Mouse (Mus musculus) liver, embryonic 14.5 days (tissue): ENCODE data around the gene Kcnab2. TPM values are rescaled to one million over a fixed set of nuclear protein-coding genes. Genes with fewer than 3 reads are reported as not detected.

ENCODE experiments used
- ATAC-seq: fragments of 200-750 bp; cut with Nextera tagmentation; 2 replicates; pipeline ENCODE4 v1.8.0; 2017; ENCODE audit warnings: moderate number of reproducible peaks, mild to moderate bottlenecking, moderate library complexity; ENCODE audit not compliant: insufficient read depth
- DNase-seq, 3 experiments: peaks; one replicate each; pipeline ENCODE4 v3.0.0-alpha.2; 2012 to 2013; ENCODE audit warnings: low read depth in 3 of 3, low spot score in 3 of 3
- H3K27ac ChIP-seq: fragments of 300-500 bp; sonication (generic); 2 replicates; pipeline ENCODE4 v1.5.1; 2014; ENCODE audit warnings: moderate library complexity, mild to moderate bottlenecking, control low read depth, inconsistent platforms
- H3K27me3 ChIP-seq: fragments of 300-500 bp; sonication (generic); 2 replicates; pipeline ENCODE4 v1.6.1; 2014; ENCODE audit warnings: mild to moderate bottlenecking, low read length, moderate library complexity; ENCODE audit not compliant: control insufficient read depth, insufficient read depth
- H3K36me3 ChIP-seq: fragments of 300-500 bp; sonication (generic); replicated peaks from 2 replicates; pipeline ENCODE4 v1.6.1; 2014; ENCODE audit warnings: low read depth; ENCODE audit not compliant: control insufficient read depth, insufficient read depth
- H3K4me1 ChIP-seq, 2 experiments: fragments of 200-500 bp in 1 of 2; fragments of 300-500 bp in 1 of 2; sonication (generic) in 1 of 2; replicated peaks; 2 replicates each; pipeline ENCODE4 v1.6.1; 2012 to 2014; ENCODE audit warnings: antibody characterized with exemption in 1 of 2, inconsistent platforms in 1 of 2, low read length in 1 of 2; ENCODE audit not compliant: control insufficient read depth in 2 of 2, insufficient read depth in 2 of 2
- H3K4me2 ChIP-seq: fragments of 300-500 bp; sonication (generic); 2 replicates; pipeline ENCODE4 v1.6.1; 2014; ENCODE audit warnings: low read depth, mild to moderate bottlenecking, control low read depth, moderate library complexity
- H3K4me3 ChIP-seq, 2 experiments: fragments of 200-500 bp in 1 of 2; fragments of 300-500 bp in 1 of 2; sonication (generic) in 1 of 2; 2 replicates each; pipeline ENCODE4 v1.5.1; 2012 to 2014; ENCODE audit warnings: low read depth in 2 of 2, low read length in 2 of 2, mild to moderate bottlenecking in 2 of 2, control low read depth in 1 of 2, inconsistent platforms in 1 of 2, moderate library complexity in 1 of 2; ENCODE audit not compliant: insufficient read depth in 1 of 2
- H3K9ac ChIP-seq: fragments of 300-500 bp; sonication (generic); replicated peaks from 2 replicates; pipeline ENCODE4 v1.6.1; 2014; ENCODE audit warnings: mild to moderate bottlenecking, control low read depth, moderate library complexity
- H3K9me3 ChIP-seq: fragments of 300-500 bp; sonication (generic); 2 replicates; pipeline ENCODE4 v1.6.1; 2016; ENCODE audit warnings: low read length, mixed read lengths; ENCODE audit not compliant: control insufficient read depth
- CTCF ChIP-seq: IDR thresholded peaks from 2 replicates; pipeline ENCODE4 v1.5.1; 2016; ENCODE audit warnings: antibody characterized with exemption, low read depth, control low read depth
- EP300 ChIP-seq: IDR thresholded peaks from 2 replicates; pipeline ENCODE4 v1.6.1; 2016; ENCODE audit warnings: antibody characterized with exemption, low read depth
- WGBS: fragments of 180-500 bp; shearing (Covaris S2); extraction: QIAGEN DNeasy Blood & Tissue Kit; methylation state at CpG from one replicate; pipeline ENCODE4 v1.1.7; 2014; ENCODE audit not compliant: insufficient replicate concordance; 5-methylcytosine and 5-hydroxymethylcytosine counted together
- polyA plus RNA-seq, 2 experiments: library from polyadenylated mRNA; depleted of rRNA in 1 of 2; stranded (reverse) in 1 of 2; unstranded in 1 of 2; fragments of >200 nt; fragmentation: Nextera tagmentation in 1 of 2; extraction: Ambion mirVana in 1 of 2; gene quantifications; 2 replicates each; pipeline versions ENCODE4 v1.2.1 to v1.2.3; 2012 to 2014

Gene Kcnab2
- polyA plus RNA-seq, 2 experiments, result 3.3 to 6.3 TPM

- DNase-seq, result no peak
- no peaks in the 10 kb centered on the region for H3K9me3 ChIP-seq
- no peaks in the 10 kb centered on the region for H3K27me3 ChIP-seq
- 56% methylated on average over 7 of the region's 7 CpGs for WGBS
- H3K9ac ChIP-seq, result no peak overlapping the region
- H3K36me3 ChIP-seq, result no peaks in the 10 kb centered on the region
- TF ChIP-seq CTCF, result no peak
- TF ChIP-seq EP300, result no peak
- no peak overlapping the region for H3K4me3 ChIP-seq
- no peaks in the 10 kb centered on the region for H3K4me1 ChIP-seq
- ATAC-seq, result no peak
- no peak overlapping the region for H3K4me2 ChIP-seq
- H3K27ac ChIP-seq, result no peak overlapping the region
Measured at GRCm38 (mm10) chr4:152355672-152356071, 122.0 kb downstream of the Kcnab2 start.

- Histone ChIP-seq H3K4me2 (no peak overlapping the region), H3K27me3 (peaks cover 4% of the 10 kb centered on the region; the same call in 1 of the 2 replicates), H3K27ac (no peak overlapping the region), H3K9ac (no peak overlapping the region), H3K4me1 (no peaks in the 10 kb centered on the region), H3K4me3 (no peak overlapping the region), H3K36me3 (no peaks in the 10 kb centered on the region), H3K9me3 (no peaks in the 10 kb centered on the region)
- TF ChIP-seq CTCF (no peak), EP300 (no peak)
- DNase-seq, result no peak
- ATAC-seq, result no peak
- 66% methylated on average over 14 of the region's 14 CpGs for WGBS
Measured at GRCm38 (mm10) chr4:152353886-152354637, 123.6 kb downstream of the Kcnab2 start.

- H3K4me2 ChIP-seq, result no peak overlapping the region
- no peak overlapping the region for H3K9ac ChIP-seq
- no peaks in the 10 kb centered on the region for H3K36me3 ChIP-seq
- DNase-seq, result no peak
- peaks cover 4% of the 10 kb centered on the region; the same call in 1 of the 2 replicates for H3K27me3 ChIP-seq
- no peaks in the 10 kb centered on the region for H3K9me3 ChIP-seq
- H3K4me3 ChIP-seq, result no peak overlapping the region
- ATAC-seq, result no peak
- 11% methylated on average over 14 of the region's 14 CpGs for whole genome bisulfite sequencing
- H3K27ac ChIP-seq, result no peak overlapping the region
- TF ChIP-seq CTCF, result no peak
- no peak for TF ChIP-seq EP300
- peaks cover 0 to 3% of the 10 kb centered on the region in 2 experiments; a peak in 1 of 4 replicates for H3K4me1 ChIP-seq
Measured at GRCm38 (mm10) chr4:152351422-152352305, 126.0 kb downstream of the Kcnab2 start.

GRCm38 (mm10) chr4:152350722-152351421 is 126.8 kb downstream of the Kcnab2 start:
- no peak overlapping the region for H3K4me2 ChIP-seq
- WGBS, result 23% methylated on average over 8 of the region's 8 CpGs

More at GRCm38 (mm10) chr4:152350722-152351421, 126.8 kb downstream of the Kcnab2 start:
- H3K4me1 ChIP-seq, result peaks cover 0 to 3% of the 10 kb centered on the region in 2 experiments; a peak in 1 of 4 replicates
- ATAC-seq, result no peak
- TF ChIP-seq EP300 (no peak), CTCF (no peak)
- no peaks in the 10 kb centered on the region for H3K9me3 ChIP-seq
- no peak overlapping the region for H3K9ac ChIP-seq
- peaks cover 4% of the 10 kb centered on the region; the same call in 1 of the 2 replicates for H3K27me3 ChIP-seq
- H3K36me3 ChIP-seq, result no peaks in the 10 kb centered on the region
- H3K4me3 ChIP-seq, result no peak overlapping the region
- DNase-seq, result no peak
- H3K27ac ChIP-seq, result no peak overlapping the region
